Mouse (Mus musculus) heart, postnatal 10 days (tissue): ENCODE data around the gene Wdr25. TPM values are rescaled to one million over a fixed set of nuclear protein-coding genes. Genes with fewer than 3 reads are reported as not detected.
"Not testable (repeated sequence)": the region's sequence is repeated elsewhere in the genome, so short reads cannot be mapped to it uniquely, and the experiment has no call there.

Experiments used
- DNase-seq, 2 experiments: peaks; one replicate each; pipeline ENCODE4 v3.0.0; 2021
- intact Hi-C: fragments of 180-260 bp; cut with DNase I; formaldehyde crosslinking; loops from one replicate; pipeline ENCODE4 v1.15.1; 2025
- total RNA-seq, 2 experiments: library from RNA; stranded (reverse); gene quantifications; 2 replicates each; pipeline ENCODE4 v1.2.3; 2021

Wdr25 gene
- total RNA-seq, result 1 to 10 TPM; 4.6 to 5.5 TPM

DNA sequence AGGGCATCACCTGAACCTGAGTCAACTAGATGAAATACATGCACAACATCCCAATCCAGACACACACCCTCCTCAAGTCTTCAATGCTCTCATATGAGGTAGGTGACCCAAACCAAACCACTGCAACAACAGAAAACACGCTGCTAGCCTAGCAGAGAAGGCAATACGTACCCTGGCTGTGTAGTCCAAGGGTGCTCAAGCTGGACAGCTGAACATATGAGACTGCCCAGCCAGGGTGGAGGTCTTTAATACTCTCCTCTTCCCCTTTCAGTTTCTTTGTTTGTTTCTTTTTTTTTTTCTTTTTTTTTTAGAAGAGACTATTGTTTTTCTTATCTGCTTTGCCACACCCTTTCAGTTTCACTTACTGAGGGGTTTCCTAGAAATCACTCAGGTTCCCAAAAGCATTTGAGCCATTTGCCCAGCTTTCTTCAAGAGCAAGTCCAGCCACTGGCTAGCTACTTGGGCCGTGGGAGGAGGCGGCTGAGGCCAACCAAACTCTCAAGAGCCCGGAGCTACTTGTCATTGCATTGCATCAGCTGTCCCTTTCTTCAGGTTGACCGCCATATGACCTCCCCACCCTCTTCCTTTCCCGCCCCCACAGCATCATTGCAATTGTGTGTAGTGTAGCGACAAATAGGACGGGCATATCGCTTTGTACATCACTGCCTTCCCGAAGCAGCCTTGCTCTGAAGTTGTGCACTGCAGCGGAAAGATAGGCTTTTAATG is at the start of gene Wdr25:
Gene Wdr25 (plus strand): TSS at position 643 of the 726 bp plus-strand sequence.
- intact Hi-C loops, result loop anchor here (2.0 kb wide), 1 partner anchor 56 kb away; the partner anchor contains the start of gene Slc25a47

DNA sequence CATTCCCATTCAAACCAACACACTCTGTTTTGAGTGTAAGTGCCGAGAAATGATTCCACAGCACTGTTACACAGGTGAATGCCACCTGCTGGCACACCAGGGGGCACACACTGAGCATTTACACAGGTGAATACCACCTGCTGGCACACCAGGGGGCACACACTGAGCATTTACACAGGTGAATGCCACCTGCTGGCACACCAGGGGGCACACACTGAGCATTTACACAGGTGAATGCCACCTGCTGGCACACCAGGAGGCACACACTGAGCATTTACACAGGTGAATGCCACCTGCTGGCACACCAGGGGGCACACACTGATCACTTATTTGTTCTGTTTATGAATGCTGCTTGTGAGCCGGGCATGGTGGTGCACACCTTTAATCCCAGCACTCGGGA is 45.4 kb upstream of the Wdr25 start:
- DNase-seq, intact Hi-C loops: not testable (repeated sequence)

More for the DNA sequence above, at the start of gene Wdr25:
- DNase-seq, result peak; percentile 13 to 37

DNA sequence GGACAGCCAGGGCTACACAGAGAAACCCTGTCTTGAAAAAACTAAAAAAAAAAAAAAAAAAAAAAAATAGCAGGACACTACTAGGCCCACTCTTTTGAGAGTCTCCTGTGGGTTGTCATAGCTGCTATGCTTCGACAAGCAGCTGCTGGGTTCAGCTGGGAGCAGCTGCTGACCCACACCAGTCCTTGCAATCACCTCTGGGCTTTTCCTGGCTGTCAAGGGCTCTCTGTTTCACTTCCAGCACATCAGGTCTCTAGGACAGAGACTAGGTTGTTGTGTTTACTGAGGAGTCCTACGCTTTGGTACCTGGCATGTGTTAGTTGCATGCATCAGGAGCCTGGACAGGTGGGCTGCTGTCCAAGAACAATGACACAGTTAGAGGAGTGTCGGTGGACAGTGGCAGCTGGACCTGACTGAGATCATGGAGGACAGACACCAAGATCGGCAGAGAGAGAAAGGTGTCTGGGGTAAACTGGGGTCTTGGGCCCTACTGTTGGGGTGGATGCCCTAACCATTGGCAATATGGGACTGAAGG is 43.9 kb upstream of the Wdr25 start:
- intact Hi-C loops, result no loop called here
- peak in 1 of 2 experiments; percentile 44 for DNase-seq

DNA sequence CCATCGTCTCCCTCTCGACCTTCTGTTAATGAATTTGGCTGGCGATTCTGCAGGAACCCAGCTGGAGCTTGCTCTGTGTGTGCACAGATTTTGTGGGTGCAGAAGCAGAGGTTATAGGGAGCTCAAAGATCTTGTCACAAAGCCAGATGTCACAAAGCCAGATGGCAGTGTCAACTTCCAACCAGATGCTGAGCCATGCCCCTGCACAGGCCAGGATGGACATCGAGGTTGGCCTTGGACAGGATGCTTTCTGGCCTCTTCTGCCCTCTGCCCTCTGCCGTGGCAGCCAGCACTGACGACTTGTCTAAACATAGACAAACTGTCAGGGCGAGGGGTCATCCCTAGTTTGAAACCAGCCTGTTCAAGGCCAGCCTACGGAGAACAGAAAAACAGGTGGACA is 43.3 kb upstream of the Wdr25 start:
- DNase-seq, result peak in 1 of 2 experiments; percentile 43

DNA sequence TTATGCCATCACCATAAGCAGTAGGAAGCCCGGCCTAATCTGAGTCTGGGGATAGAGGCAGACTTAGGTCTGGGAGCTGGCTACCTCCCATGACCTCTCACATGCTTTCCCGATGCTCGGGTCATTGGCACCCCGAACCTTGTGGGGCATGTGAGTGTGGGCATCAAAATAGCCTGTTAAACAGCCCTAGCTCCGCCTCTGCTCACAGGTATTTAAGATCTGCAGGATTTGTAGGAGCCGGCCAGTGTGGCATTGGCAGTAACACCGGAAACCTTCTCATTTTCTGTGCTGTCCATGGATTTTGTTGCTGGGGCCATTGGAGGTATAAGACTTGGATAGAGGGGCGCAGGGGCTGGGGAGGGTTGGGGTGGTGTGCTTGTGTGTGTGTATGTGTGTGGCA is 42.5 kb upstream of the Wdr25 start:
- intact Hi-C loops, result no loop called here
- DNase-seq, result no peak

More for the DNA sequence above, 43.3 kb upstream of the Wdr25 start:
- intact Hi-C loops, result no loop called here

DNA sequence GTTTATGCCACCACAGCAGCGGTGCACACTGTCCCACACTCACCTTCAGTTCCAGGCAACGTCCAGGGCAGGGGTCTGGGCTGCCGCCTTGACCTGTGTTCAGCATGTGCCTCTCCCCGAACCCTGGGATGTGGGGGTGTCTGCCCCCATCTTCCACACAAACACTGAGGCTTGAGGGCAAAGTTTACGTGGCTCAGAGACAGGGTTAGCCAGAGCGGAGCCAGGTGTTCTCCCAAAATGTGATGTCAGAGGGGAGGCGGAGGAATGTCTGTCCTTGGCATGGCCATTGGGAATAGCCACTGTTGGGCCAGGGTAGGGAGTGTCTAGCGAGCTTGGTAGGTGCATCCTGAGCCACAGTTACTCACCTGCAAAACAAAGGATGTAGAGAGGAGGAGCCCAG is 40.6 kb upstream of the Wdr25 start:
- intact Hi-C loops, result no loop called here
- DNase-seq, result no peak

DNA sequence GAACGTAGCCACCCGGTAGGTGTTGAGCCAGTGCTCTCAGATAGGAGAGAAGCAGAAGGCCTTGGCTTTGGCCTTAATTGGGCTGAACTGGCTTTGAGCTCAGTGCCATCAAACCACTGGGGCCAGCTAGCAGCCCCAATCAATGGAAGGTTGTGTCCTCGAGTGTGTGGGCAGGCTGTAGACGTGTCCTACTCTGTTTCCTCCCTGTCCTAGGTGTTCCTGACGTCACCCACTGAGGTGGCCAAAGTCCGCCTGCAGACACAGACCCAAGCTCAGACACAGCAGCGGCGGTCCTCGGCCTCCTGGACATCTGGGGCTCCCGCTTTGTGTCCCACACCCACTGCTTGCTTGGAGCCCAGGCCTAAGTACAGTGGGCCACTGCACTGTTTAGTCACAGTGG is 38.4 kb upstream of the Wdr25 start:
- intact Hi-C loops, result no loop called here
- no peak for DNase-seq

DNA sequence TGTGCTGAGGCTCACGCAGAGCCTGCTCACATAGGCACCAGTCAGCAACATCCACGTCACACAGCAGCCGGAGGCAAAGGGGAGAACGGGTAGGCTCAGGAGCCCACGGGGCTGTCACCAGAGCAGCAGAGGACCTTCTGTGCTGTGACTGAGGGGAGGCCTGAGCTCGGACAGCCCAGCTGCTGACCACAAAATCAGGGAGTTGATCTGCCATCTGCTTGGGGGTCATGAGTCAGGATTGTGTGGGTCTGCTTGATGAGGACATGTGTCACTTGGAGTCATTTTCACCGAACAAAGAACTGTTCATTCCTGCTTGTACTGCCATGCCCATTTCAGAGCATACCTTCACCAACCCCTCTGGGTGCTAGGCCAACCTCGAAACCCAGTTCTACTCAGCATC is 37.2 kb upstream of the Wdr25 start:
- intact Hi-C loops, result no loop called here
- no peak for DNase-seq

DNA sequence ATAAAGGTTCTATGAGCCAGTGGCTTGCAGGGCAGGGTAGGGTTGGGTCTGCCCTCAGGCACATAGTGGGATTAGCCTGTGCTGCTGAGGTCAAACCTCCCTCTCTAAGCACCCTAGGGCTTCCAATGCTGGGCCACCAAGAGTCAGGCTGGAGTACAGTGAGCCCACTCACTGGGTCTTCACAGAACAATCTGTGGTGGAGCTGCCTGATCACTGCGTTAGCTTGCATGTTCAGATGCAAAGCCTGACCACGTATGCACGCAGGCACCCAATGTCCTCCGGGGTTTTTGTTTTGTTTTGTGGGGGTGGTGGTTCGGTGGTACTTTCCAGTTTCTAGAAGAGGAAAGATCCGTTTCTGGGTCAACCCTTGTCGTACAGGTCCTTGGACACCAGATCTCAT is 36.3 kb upstream of the Wdr25 start:
- intact Hi-C loops, result no loop called here
- DNase-seq, result no peak

DNA sequence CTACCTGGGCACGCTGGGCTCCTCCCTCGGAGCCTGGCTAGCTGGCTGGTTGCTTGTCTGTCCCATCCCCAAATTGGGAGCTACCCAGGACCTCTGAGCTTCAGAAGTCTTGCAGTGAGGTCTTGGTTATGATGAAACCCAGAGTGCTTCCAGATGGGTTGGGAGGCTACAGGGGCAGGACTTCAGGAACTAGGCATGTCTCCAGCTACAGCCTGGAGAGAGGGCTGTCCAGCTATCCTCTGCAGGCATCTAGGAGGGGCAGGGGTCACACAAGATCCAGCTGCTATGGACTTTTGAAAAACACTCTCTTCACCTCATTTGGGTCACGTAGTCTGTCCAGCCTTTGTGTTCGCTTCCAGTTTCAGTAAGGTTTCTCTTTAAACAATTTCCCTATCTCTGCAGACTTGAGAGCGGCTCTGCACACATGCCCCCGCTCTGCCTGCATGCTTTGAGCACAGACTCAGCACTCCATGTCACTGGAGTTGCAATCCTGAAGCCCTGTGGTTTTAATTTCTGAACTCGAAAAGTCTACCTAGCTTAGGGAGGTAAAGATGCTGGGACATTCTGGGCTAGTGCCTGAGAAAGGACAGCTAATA is 35.7 kb upstream of the Wdr25 start:
- DNase-seq, result peak; percentile 39 to 56
- intact Hi-C loops, result no loop called here

DNA sequence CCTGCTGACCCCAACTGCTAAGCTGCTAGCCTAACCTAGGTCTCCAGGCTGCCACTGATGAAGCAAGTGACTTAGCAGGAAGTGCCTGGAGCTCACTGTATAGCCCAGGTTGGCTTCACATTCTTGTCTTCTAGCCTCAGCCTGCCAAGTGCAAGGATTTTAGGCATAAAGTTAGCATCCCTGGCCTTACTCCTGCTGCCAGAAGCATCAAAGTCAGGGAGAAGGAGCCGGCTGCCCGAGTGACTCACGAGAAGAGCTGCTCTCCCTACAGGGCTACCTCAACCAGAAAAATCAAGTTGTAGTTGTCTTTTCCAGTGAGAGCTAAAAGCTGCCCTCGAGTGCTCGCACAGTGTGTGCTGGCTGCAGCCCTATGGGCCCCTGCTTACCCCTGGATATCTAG is 34.9 kb upstream of the Wdr25 start:
- no peak for DNase-seq
- intact Hi-C loops, result no loop called here

DNA sequence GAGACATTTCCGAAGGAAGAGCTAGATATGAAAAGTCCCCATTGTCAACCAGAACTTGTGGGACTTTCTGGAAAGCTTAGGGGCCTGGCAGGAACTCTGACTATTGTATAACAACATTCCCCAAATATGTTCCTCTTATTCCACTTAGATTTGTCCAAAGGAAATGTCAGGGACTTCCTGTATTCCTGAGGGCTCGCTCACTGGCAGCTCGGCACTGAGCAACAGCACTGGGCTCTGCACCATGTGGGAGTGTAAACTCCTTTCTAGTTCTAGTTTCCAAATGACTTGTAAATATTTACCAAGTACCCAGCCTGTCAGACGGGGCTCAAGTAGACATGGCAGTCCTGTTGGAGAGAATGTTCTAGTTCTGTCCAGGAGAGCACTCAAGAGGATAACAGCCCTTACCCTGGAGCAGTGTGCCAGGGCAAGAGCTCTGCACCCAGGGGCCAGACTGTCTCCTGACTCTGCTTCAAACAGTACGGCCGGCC is 28.4 kb upstream of the Wdr25 start:
- intact Hi-C loops, result no loop called here
- DNase-seq, result no peak

DNA sequence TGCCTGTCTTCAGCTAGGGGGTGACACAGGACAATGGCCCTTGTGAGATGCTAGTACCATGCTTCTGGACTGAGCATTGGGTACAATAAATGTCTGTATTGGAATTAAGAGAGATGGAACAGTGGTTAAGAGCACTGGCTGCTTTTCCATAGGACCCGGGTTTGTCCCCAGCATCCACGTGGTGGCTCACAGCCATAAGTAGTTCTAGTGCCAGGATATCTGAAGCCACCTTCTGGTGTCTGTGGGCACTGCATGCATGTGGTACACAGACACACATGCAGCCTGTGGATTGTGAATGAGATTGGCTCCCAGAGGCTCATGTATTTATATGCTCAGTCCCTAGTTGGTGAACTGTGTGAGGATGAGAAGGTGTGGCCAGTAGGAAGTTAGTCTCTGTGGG is 23.9 kb upstream of the Wdr25 start:
- intact Hi-C loops, result no loop called here
- DNase-seq, result no peak

DNA sequence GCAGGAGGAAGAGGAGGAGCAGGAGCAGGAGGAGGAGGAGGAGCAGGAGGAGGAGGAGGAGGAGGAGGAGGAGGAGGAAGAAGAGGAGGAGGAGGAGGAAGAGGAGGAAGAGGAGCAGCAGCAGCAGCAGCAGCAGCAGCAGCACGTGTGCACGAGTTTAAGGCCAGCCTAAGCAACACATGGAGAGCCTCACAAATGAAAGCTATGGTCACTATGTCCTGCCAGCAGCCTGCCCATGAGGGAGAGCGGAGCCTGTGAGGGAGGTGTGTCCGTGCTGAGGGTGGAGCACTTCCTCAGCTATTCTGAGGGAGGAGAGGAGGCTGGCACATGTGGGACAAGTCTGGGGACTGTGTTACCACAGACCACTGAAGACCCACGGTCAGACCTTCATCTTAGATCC is 20.3 kb upstream of the Wdr25 start:
- DNase-seq, result no peak
- intact Hi-C loops, result no loop called here

DNA sequence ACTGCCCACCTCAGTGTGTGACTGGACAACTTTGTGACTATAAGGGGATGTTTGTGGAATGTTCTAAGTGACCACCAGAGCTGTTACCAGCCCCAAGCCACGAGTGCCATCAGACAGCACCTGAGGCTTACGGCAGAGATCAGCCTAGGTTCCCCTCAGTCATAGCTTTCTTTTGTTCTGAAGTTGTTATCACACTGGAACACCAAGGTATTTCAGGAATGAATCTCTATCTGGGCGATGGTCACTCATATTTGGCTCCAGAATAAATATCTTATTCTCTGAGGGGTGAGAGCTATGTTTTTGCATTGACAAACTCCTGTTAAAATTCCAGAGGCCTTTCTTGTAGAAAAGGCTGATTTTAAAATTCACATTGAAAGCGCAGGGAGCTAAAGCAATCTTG is 14.3 kb upstream of the Wdr25 start:
- no peak for DNase-seq
- intact Hi-C loops, result no loop called here

DNA sequence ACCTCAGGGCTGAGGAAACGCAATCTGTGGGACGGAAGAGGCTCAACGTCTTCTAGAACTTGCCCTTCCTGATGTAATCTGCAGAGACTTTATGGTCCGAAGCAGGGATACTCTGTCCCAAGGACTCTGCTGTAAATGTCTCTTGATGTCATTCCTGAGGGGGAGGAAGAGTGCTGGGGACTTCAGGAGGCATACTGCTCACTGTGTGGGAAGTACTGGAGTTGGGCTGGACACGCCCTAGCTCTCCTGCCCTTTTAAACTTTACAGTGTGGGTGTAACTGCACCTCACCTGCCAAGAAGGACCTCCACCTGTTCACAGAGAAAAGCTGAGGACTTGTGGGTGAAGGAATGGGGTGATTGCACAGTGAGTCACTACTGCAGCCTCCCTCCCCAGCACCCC is 12.8 kb upstream of the Wdr25 start:
- DNase-seq, result no peak
- intact Hi-C loops, result no loop called here

DNA sequence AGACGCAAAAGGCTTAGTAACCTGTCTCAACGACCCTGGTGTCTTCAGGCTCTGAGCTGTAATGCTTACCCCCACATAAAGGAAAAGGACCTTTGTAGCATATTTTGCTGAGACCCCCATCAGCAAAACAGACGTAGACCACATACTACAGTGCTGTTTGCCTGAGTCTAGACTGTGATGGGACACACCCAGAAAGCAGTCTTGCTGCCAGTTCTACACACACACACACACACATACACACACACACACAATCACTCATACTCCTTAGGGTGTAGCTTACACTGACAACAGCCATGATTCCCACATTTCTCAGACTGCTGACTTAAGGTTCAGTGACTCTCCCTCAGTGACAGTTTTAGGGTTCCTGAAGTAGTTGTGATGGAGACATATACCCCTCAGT is 12.2 kb upstream of the Wdr25 start:
- no peak for DNase-seq
- intact Hi-C loops, result no loop called here

DNA sequence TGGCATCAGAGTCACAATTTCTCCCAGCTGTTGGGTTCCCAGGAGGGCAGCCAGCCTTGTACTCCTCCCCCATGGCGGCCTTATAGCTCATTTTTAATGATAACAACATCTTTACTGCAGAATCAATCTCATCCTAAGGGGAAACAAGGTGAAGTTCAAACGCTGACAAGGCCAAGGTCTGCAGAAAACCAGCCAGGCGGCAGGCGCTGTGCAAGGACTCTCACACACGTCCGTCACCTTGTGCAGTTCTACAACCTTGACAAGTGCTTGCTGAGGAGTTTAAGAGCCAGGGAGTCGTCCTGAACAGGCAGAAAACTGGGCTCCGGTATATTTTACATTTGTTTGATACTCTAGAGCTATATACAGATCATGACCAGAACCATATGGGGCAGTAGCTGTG is 10.7 kb upstream of the Wdr25 start:
- intact Hi-C loops, result no loop called here
- no peak for DNase-seq

DNA sequence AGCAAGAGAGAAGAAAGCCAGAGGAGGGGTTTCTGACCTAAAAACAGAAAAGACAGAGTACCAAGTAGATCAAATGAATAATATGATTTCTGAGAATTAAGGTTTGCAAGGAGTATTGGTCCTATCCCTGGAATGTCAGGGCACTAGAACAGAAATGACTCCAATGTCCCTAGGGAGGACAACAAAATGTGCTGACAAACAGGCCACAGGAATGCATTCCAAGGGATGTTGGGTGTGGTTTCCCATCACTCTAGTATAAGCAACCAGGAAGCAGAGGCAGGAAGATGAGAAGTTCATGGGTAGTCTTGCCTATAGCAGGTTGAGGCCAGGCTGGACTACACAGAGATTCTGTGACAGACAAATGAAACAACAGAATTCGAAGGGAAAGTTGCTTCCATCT is 7.5 kb upstream of the Wdr25 start:
- no peak for DNase-seq
- intact Hi-C loops, result no loop called here

DNA sequence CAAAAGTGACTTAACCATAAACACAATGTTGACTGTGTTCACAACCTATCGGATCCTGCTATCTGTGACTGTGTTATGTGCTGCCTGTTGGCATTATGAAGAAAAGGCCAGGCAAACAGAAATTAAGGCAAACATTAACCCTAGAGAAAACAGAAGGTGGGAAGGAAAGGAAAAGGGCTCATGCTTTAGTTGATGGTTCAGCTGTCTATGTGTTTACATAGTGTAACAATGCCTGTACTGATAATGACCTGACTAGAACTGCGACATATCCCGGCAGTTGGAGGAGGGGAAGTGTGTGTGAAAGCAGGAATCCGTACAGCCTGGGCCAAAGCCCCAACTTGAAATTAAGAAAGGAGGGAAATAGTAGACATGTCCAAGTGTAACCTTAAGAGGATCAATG is 6.4 kb upstream of the Wdr25 start:
- intact Hi-C loops, result no loop called here

DNA sequence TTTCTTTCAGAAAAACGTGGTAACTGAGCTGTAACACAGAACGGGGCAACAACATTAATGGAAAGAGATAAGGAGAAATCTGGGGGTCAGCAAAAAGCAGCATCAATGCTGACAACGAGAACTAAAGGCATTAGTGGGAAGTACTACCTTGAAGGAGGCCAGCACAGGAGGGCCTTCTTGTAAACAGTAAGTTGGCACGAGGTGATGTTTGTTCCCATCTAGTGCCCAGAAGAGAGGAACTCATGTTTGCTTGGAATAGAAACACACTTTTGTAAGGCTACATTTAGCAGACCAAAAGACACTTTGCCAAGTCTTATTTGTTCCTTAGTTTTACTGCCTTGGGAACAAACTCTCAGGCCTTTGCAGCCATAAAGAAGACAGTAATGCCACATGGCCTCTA is 4.8 kb upstream of the Wdr25 start:
- intact Hi-C loops, result no loop called here
- DNase-seq, result no peak

More for the DNA sequence above, 6.4 kb upstream of the Wdr25 start:
- DNase-seq, result no peak
